Mouse (Mus musculus) thymus, adult 2 months (tissue): ENCODE measurements around the gene Gabbr2.

ENCODE experiments used
- CTCF ChIP-seq: fragments of 200-500 bp; IDR thresholded peaks from 2 replicates; pipeline ENCODE4 v1.5.1; 2012; ENCODE audit warnings: mild to moderate bottlenecking, control low read depth, low read length, moderate library complexity, borderline replicate concordance; ENCODE audit not compliant: control insufficient read depth, poor library complexity, insufficient read depth; ENCODE audit errors: extremely low read depth
- POLR2A ChIP-seq: fragments of 200-500 bp; IDR thresholded peaks from 2 replicates; pipeline ENCODE4 v1.6.1; 2012; ENCODE audit warnings: mild to moderate bottlenecking, low read length, control low read depth, moderate library complexity; ENCODE audit not compliant: control insufficient read depth, poor library complexity, insufficient read depth; ENCODE audit errors: extremely low read depth

GRCm38 (mm10) chr4:46916786-46917185, 74.9 kb downstream of the Gabbr2 start:
- TF ChIP-seq POLR2A (no peak), CTCF (no peak)
